Mouse (Mus musculus) heart, embryonic 16.5 days (tissue): ENCODE results near the gene Tmem269. TPM values are rescaled to one million over a fixed set of nuclear protein-coding genes. Genes with fewer than 3 reads are reported as not detected.
A peak's percentile ranks its signal among the peaks of the same experiment; 100 is the strongest.

Experiments
- ATAC-seq: fragments of 200-750 bp; cut with Nextera tagmentation; replicated peaks from 2 replicates; pipeline ENCODE4 v1.8.0; 2017; ENCODE audit warnings: moderate number of reproducible peaks; ENCODE audit not compliant: insufficient read depth, low FRiP score; ENCODE audit errors: extremely low read depth
- H3K27ac ChIP-seq: fragments of 300-500 bp; sonication (generic); 2 replicates; pipeline ENCODE4 v1.5.1; 2014; ENCODE audit warnings: mild to moderate bottlenecking, low read length, control low read depth, moderate library complexity
- H3K27me3 ChIP-seq: fragments of 300-500 bp; sonication (generic); 2 replicates; pipeline ENCODE4 v1.6.1; 2014; ENCODE audit warnings: low read length, mixed read lengths; ENCODE audit not compliant: control insufficient read depth, insufficient read depth
- H3K36me3 ChIP-seq: fragments of 300-500 bp; sonication (generic); 2 replicates; pipeline ENCODE4 v1.6.1; 2014; ENCODE audit not compliant: control insufficient read depth, insufficient read depth
- H3K4me1 ChIP-seq: fragments of 300-500 bp; sonication (generic); 2 replicates; pipeline ENCODE4 v1.6.1; 2014; ENCODE audit warnings: low read length, mixed read lengths; ENCODE audit not compliant: control insufficient read depth, insufficient read depth
- H3K4me2 ChIP-seq: fragments of 300-500 bp; sonication (generic); 2 replicates; pipeline ENCODE4 v1.6.1; 2014; ENCODE audit warnings: low read depth, mild to moderate bottlenecking, control low read depth, low read length
- H3K4me3 ChIP-seq: fragments of 300-500 bp; sonication (generic); 2 replicates; pipeline ENCODE4 v1.5.1; 2014; ENCODE audit warnings: mild to moderate bottlenecking, control low read depth, low read length
- H3K9ac ChIP-seq: fragments of 300-500 bp; sonication (generic); 2 replicates; pipeline ENCODE4 v1.6.1; 2014; ENCODE audit warnings: low read length, control low read depth
- H3K9me3 ChIP-seq: fragments of 300-500 bp; sonication (generic); replicated peaks from 2 replicates; pipeline ENCODE4 v1.6.1; 2016; ENCODE audit warnings: low read length; ENCODE audit not compliant: control insufficient read depth
- WGBS: fragments of 180-500 bp; shearing (Covaris S2); extraction: QIAGEN DNeasy Blood & Tissue Kit; methylation state at CpG from one replicate; pipeline ENCODE4 v1.1.7; 2014; 5-methylcytosine and 5-hydroxymethylcytosine counted together
- polyA plus RNA-seq: library from polyadenylated mRNA; unstranded; fragments of >200 nt; fragmentation: Nextera tagmentation; extraction: Ambion mirVana; gene quantifications from 2 replicates; pipeline ENCODE4 v1.2.1, GENCODE M21; 2015

Gene Tmem269
- polyA plus RNA-seq, 1 experiment from 2014 or later: 0.22 TPM

DNA sequence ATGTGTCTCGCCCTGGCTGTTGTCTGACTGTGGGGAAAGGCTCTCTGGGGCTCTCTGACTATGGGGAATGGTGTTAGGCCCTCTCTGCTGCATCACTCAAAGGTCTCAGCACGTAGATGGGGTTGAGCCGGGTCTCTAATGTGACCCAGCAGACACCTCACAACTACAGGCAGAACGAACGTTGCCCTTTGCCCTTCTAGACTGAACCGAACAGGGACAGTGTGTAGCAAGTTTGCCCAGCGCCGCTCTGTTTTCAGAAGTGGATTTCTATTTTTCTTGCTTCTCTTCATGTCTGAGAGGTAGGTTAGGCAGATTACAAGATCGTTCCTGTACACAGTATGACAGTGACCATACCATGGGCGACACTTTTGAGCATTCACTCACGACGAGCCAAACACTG is 24.6 kb upstream of the Tmem269 start:
- no peaks in the 10 kb centered on the region for H3K27me3 ChIP-seq
- H3K27ac ChIP-seq: no peak overlapping the region
- WGBS: 91% methylated on average over 12 of the region's 12 CpGs
- no peaks in the 10 kb centered on the region for H3K9me3 ChIP-seq
- no peak for ATAC-seq
- no peak overlapping the region for H3K4me3 ChIP-seq
- no peak overlapping the region for H3K4me2 ChIP-seq
- H3K36me3 ChIP-seq: peaks cover 11% of the 10 kb centered on the region; the same call in 1 of the 2 replicates
- H3K4me1 ChIP-seq: peaks cover 15% of the 10 kb centered on the region
- H3K9ac ChIP-seq: no peak overlapping the region

GRCm38 (mm10) chr4:119241664-119242063 is 23.6 kb upstream of the Tmem269 start:
- WGBS: 79% methylated on average over 14 of the region's 14 CpGs
- peaks cover 14% of the 10 kb centered on the region for H3K4me1 ChIP-seq
- no peak overlapping the region for H3K9ac ChIP-seq
- no peak overlapping the region for H3K27ac ChIP-seq
- no peak for ATAC-seq
- no peaks in the 10 kb centered on the region for H3K27me3 ChIP-seq
- no peaks in the 10 kb centered on the region for H3K9me3 ChIP-seq
- no peak overlapping the region for H3K4me3 ChIP-seq
- H3K36me3 ChIP-seq: peaks cover 11% of the 10 kb centered on the region; the same call in 1 of the 2 replicates
- no peak overlapping the region for H3K4me2 ChIP-seq

DNA sequence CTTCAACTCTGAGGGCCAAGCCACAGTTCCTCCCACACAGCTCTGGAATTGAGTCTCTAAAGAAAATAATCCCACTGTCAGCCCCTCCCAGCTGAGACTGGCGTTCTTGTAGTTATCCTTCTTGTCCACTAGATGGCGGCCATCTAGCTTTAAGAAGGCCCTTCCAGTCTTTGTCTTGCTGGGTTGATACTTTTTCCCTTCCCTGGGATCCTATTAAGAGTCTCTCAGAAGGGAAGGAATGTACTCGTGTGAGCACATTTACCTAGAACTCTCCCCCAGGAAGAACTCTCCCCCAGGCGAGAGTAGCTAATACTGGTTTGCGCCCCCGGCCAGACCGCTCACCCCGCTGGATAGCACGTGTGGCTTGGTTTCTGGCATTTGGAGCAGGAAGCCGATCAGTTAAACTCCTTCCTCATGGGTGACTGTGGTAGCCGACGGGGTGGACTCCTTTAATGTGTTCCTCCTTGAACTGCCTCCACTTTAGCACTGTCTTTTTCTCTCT is 21.2 kb upstream of the Tmem269 start:
- peak; percentile 57 for ATAC-seq
- no peak overlapping the region for H3K4me3 ChIP-seq
- WGBS: 36% methylated on average over 12 of the region's 12 CpGs
- H3K27ac ChIP-seq: no peak overlapping the region
- H3K4me1 ChIP-seq: no peaks in the 10 kb centered on the region
- 0 out of 2 replicates have a peak overlapping the region, but pooled peaks have one; percentile 21 for H3K4me2 ChIP-seq
- H3K9me3 ChIP-seq: no peaks in the 10 kb centered on the region
- H3K36me3 ChIP-seq: peaks cover 10% of the 10 kb centered on the region; the same call in 1 of the 2 replicates
- no peaks in the 10 kb centered on the region for H3K27me3 ChIP-seq
- H3K9ac ChIP-seq: peak overlapping the region; percentile 41; the same call in 1 of the 2 replicates

GRCm38 (mm10) chr4:119238661-119239060 is 20.6 kb upstream of the Tmem269 start:
- H3K27me3 ChIP-seq: no peaks in the 10 kb centered on the region
- no peak overlapping the region for H3K4me3 ChIP-seq
- H3K27ac ChIP-seq: no peak overlapping the region
- peaks cover 6% of the 10 kb centered on the region; the same call in 1 of the 2 replicates for H3K36me3 ChIP-seq
- 0 out of 2 replicates have a peak, but pooled peaks cover 3% of the 10 kb centered on the region for H3K4me1 ChIP-seq
- no peak for ATAC-seq
- H3K9me3 ChIP-seq: no peaks in the 10 kb centered on the region
- H3K4me2 ChIP-seq: no peak overlapping the region
- 68% methylated on average over 3 of the region's 3 CpGs for WGBS
- H3K9ac ChIP-seq: no peak overlapping the region

DNA sequence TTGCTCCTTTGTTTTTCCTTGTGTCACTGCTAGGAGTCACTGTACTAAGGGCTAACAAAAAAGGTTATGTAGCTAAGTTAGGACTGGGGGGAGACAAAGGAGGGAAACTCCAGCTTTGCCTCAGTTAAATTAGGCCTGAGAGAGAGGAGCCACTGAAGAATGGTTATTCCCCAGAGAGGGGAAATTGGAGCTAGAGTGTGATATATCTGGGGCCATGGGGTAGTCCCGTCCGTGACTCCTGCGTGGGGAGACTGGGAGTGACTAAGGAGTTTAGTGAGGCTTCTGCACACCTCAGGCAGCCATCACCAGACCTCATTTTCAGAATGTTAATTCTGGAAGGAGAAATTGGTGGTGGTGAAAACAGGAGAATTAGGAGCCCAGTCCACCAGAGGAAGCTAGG is 16.3 kb upstream of the Tmem269 start:
- peaks cover 9% of the 10 kb centered on the region for H3K4me1 ChIP-seq
- no peaks in the 10 kb centered on the region for H3K36me3 ChIP-seq
- no peak for ATAC-seq
- peak overlapping the region; percentile 83 for H3K4me3 ChIP-seq
- H3K27ac ChIP-seq: peak overlapping the region; percentile 72; the same call in 1 of the 2 replicates
- H3K9me3 ChIP-seq: no peaks in the 10 kb centered on the region
- 66% methylated on average over 3 of the region's 3 CpGs for WGBS
- no peaks in the 10 kb centered on the region for H3K27me3 ChIP-seq
- no peak overlapping the region for H3K9ac ChIP-seq
- peak overlapping the region; percentile 74 for H3K4me2 ChIP-seq

DNA sequence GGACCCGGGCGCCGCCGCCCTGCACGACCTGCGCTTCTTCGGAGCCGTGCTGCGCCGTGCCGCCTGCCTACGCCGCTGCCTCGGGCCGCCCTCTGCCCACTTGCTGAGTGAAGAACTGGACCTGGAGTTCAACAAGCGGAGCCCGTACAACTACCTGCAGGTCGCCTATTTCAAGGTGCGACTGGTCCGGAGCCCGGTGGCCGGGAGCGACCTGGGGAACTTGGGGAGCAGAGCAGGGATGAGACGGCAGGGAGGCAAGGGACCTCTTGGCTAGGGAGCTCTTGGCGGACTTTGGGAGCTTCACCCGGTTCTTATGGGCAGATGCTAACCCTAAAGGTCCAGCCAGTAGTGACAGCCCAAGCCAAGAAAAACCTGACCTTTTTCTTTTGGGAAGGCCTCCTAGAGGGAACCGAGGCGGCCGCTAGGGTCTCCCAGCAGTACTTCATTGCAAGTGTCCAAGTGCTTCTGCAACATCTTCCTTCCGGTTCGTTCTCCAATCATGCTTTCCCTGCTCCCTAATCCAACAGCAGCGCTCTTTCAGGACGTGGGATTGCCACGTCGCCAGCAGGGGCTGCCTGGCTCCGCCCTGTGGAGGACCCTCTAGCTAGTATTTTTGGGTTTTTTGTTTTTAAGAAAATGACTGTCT is 15.4 kb upstream of the Tmem269 start:
- Histone ChIP-seq H3K27me3 (no peaks in the 10 kb centered on the region), H3K9me3 (no peaks in the 10 kb centered on the region), H3K4me3 (peak overlapping the region; percentile 83), H3K4me1 (peaks cover 9% of the 10 kb centered on the region), H3K4me2 (peak overlapping the region; percentile 74), H3K36me3 (0 out of 2 replicates have a peak, but pooled peaks cover 1% of the 10 kb centered on the region), H3K9ac (peak overlapping the region; percentile 87), H3K27ac (peak overlapping the region; percentile 72)
- peak; percentile 40 for ATAC-seq
- WGBS: under 1% methylated on average over 36 of the region's 36 CpGs

- Histone ChIP-seq H3K9ac (peak within 1 kb of the TSS; percentile 90), H3K36me3 (0 out of 2 replicates have a peak, but pooled peaks cover 7% of the 10 kb centered on the region), H3K4me1 (peaks cover 9% of the 10 kb centered on the region), H3K4me3 (peak within 1 kb of the TSS; percentile 83), H3K4me2 (peak within 1 kb of the TSS; percentile 86), H3K27ac (peak within 1 kb of the TSS; percentile 72), H3K9me3 (no peaks in the 10 kb centered on the region), H3K27me3 (no peaks in the 10 kb centered on the region)
- peak; percentile 97 for ATAC-seq
- under 1% methylated on average over 71 of the region's 71 CpGs for WGBS
Observed at GRCm38 (mm10) chr4:119232410-119233255, 14.6 kb upstream of the Tmem269 start, which contains the start of the genes AU022252 and P3h1. Gene AU022252, minus strand, starts transcription at chr4:119232712. Gene P3h1, plus strand, starts transcription at chr4:119232915.

GRCm38 (mm10) chr4:119226751-119227150 is 8.7 kb upstream of the Tmem269 start:
- WGBS: 89% methylated on average over 11 of the region's 11 CpGs
- Histone ChIP-seq H3K36me3 (peaks cover 38% of the 10 kb centered on the region), H3K9me3 (no peaks in the 10 kb centered on the region), H3K27ac (no peak overlapping the region), H3K27me3 (no peaks in the 10 kb centered on the region), H3K4me1 (peaks cover 3% of the 10 kb centered on the region), H3K4me2 (no peak overlapping the region), H3K4me3 (no peak overlapping the region), H3K9ac (no peak overlapping the region)
- no peak for ATAC-seq
